ENCODE assay signal across 8 mouse cellular contexts in genomic region chr14:25719371-25719770, GRCm38 (mm10). TPM values are rescaled to one million over a fixed set of nuclear protein-coding genes. Genes with fewer than 3 reads are reported as not detected.
DNase-seq lines count a peak whose midpoint lies in the region; ATAC-seq and TF ChIP-seq lines count a peak whose summit lies in the region.

No protein-coding gene starts in this region.

- 0 out of 2 replicates have a peak overlapping the region, but pooled peaks have one; percentile 6 for H3K27ac ChIP-seq in layer of hippocampus, adult 2 months
- H3K27ac ChIP-seq in cerebellum, adult 2 months (ENCODE audit: insufficient read depth, low read length), result no peak overlapping the region

- TF ChIP-seq CTCF in layer of hippocampus, adult 2 months (conservative IDR thresholded peaks at IDR 0.05), result no peak
- TF ChIP-seq CTCF in cerebellum, adult 2 months (IDR thresholded peaks at IDR 0.05; ENCODE audit: borderline replicate concordance, insufficient read depth, low read depth, low read length), result no peak

- H3K27me3 ChIP-seq in cerebellum, adult 2 months (ENCODE audit: control insufficient read depth, insufficient read depth, low read length), result no peaks in the 10 kb centered on the region

- peaks cover 9% of the 10 kb centered on the region for H3K4me1 ChIP-seq in cerebellum, adult 2 months (ENCODE audit: control insufficient read depth, insufficient read depth, low read length)

- WGBS in cerebellum, adult 2 months, result 76% methylated on average over 9 of the region's 9 CpGs

- no peak overlapping the region for H3K4me3 ChIP-seq in layer of hippocampus, adult 2 months
- H3K4me3 ChIP-seq in cerebellum, adult 2 months (replicated peaks; ENCODE audit: insufficient read depth, low read depth, low read length), result no peak overlapping the region

- TF ChIP-seq POLR2A in cerebellum, adult 2 months (IDR thresholded peaks at IDR 0.05; ENCODE audit: borderline replicate concordance, insufficient read depth, low read length), result no peak

- DNase-seq in layer of hippocampus, adult 2 months (ENCODE audit: low spot score in 2 of 2), result no peak
- DNase-seq in layer of hippocampus, postnatal 14 days (ENCODE audit: low spot score in 2 of 2), result no peak
- peak; percentile 93 to 97 for DNase-seq in thymus, postnatal 36 days
- DNase-seq in frontal cortex, postnatal 36 days (ENCODE audit: low spot score in 2 of 2), result no peak
- DNase-seq in cerebellum, adult 2 months, result no peak

- ATAC-seq in hematopoietic stem cell, adult 5-6 weeks (replicated peaks in 1 of 2; ENCODE audit: insufficient read depth in 1 of 2, low FRiP score in 2 of 2, low TSS enrichment in 1 of 2, low read depth in 1 of 2, poor library complexity in 2 of 2, severe bottlenecking in 2 of 2), result peak; percentile 46 to 51; a peak in 3 of 4 replicates
- peak; percentile 81 for ATAC-seq in megakaryocyte-erythroid progenitor cell, adult 5-6 weeks (replicated peaks; ENCODE audit: low FRiP score, low TSS enrichment, poor library complexity, severe bottlenecking)
- no peak for ATAC-seq in megakaryocyte, adult 5-6 weeks (ENCODE audit: poor library complexity, severe bottlenecking)

RNA-seq across cellular contexts. Expression of gene Ppif, which starts 25.4 kb away (rescaled TPM):
- total RNA-seq in layer of hippocampus, adult 2 months (2021), result 10 to 100 TPM; 27.4 to 34.2 TPM
- total RNA-seq in layer of hippocampus, postnatal 14 days (2021), result 10 to 100 TPM; 27.6 to 27.7 TPM
- 29.5 and 40.3 TPM in 2 replicates for total RNA-seq in hematopoietic stem cell, adult 5-6 weeks (2017)
- total RNA-seq in megakaryocyte-erythroid progenitor cell, adult 5-6 weeks (2014; fragmentation: Nextera tagmentation), result 142 and 159 TPM in 2 replicates
- 42.9 and 55.8 TPM in 2 replicates for total RNA-seq in megakaryocyte-erythroid progenitor cell, adult 5-6 weeks (2017)
- 62.7 and 63.3 TPM in 2 replicates for polyA plus RNA-seq in cerebellum, adult 2 months (2012; rRNA removed)
- 27.5 and 30.6 TPM in 2 replicates for total RNA-seq in megakaryocyte, adult 5-6 weeks (2015)
- 6.1 and 9.3 TPM in 2 replicates for total RNA-seq in megakaryocyte, adult 5-6 weeks (2017)

RNA-seq across cellular contexts. Expression of gene Zcchc24, which starts 49.5 kb away (rescaled TPM):
- 10 to 100 TPM; 56.4 to 58.5 TPM for total RNA-seq in layer of hippocampus, adult 2 months (2021)
- total RNA-seq in layer of hippocampus, postnatal 14 days (2021), result 10 to 100 TPM; 60.4 to 63.5 TPM
- total RNA-seq in hematopoietic stem cell, adult 5-6 weeks (2017), result 4.2 and 5.3 TPM in 2 replicates
- total RNA-seq in megakaryocyte-erythroid progenitor cell, adult 5-6 weeks (2014; fragmentation: Nextera tagmentation), result 1.3 and 1.4 TPM in 2 replicates
- 0.91 and 1.4 TPM in 2 replicates for total RNA-seq in megakaryocyte-erythroid progenitor cell, adult 5-6 weeks (2017)
- 67.3 and 71.4 TPM in 2 replicates for polyA plus RNA-seq in cerebellum, adult 2 months (2012; rRNA removed)
- 33.6 and 37.0 TPM in 2 replicates for total RNA-seq in megakaryocyte, adult 5-6 weeks (2015)
- total RNA-seq in megakaryocyte, adult 5-6 weeks (2017), result 23.2 and 24.1 TPM in 2 replicates

Comparison
In these comparisons a context has a peak if more than half of its experiments do, and no peak if none do; other contexts are left out.
1. DNase-seq: peak in thymus, postnatal 36 days (2 of 2); none in layer of hippocampus, adult 2 months (0 of 2), layer of hippocampus, postnatal 14 days (0 of 2), frontal cortex, postnatal 36 days (0 of 2) and cerebellum, adult 2 months (0 of 2).